ENCODE assay signal across 18 mouse cellular contexts in genomic region chr15:36333857-36334256, GRCm38 (mm10).
DNase-seq lines count a peak whose midpoint lies in the region; ATAC-seq and TF ChIP-seq lines count a peak whose summit lies in the region.
"Had no signal": no experiment of that assay in that cellular context is flagged by ENCODE, and none has a peak within 500 bp of the region (broad histone marks: within the 10 kb centered on the region; RNA-seq: fewer than 3 reads in every experiment).

No protein-coding gene starts in this region.

- H3K27ac ChIP-seq in heart, embryonic 10.5 days, result no peak overlapping the region
- H3K27ac ChIP-seq in CH12.LX (ENCODE audit: insufficient read depth, low read depth), result no peak overlapping the region
- no peak overlapping the region for H3K27ac ChIP-seq in hindbrain, embryonic 13.5 days
- H3K27ac ChIP-seq: embryonic facial prominence, embryonic 12.5 days; gastrocnemius, adult 2 months; hindbrain, embryonic 10.5 days; limb, embryonic 10.5 days; liver, embryonic 13.5 days; midbrain, embryonic 12.5 days; neural tube, embryonic 15.5 days; stomach, embryonic 15.5 days had no signal

- H3K27me3 ChIP-seq in heart, embryonic 10.5 days (ENCODE audit: insufficient read depth, poor library complexity, severe bottlenecking), result no peaks in the 10 kb centered on the region
- H3K27me3 ChIP-seq in CH12.LX (replicated peaks), result no peaks in the 10 kb centered on the region
- no peaks in the 10 kb centered on the region for H3K27me3 ChIP-seq in hindbrain, embryonic 13.5 days
- H3K27me3 ChIP-seq: embryonic facial prominence, embryonic 12.5 days; midbrain, embryonic 12.5 days; neural tube, embryonic 15.5 days; stomach, embryonic 15.5 days had no signal

- no peak overlapping the region for H3K4me3 ChIP-seq in heart, embryonic 10.5 days
- no peak overlapping the region for H3K4me3 ChIP-seq in CH12.LX (replicated peaks in 1 of 3; ENCODE audit: low read depth in 2 of 3, low read length in 2 of 3, poor library complexity in 1 of 3)
- no peak overlapping the region for H3K4me3 ChIP-seq in hindbrain, embryonic 13.5 days
- H3K4me3 ChIP-seq: embryonic facial prominence, embryonic 12.5 days; gastrocnemius, adult 2 months; hindbrain, embryonic 10.5 days; limb, embryonic 10.5 days; liver, embryonic 13.5 days; midbrain, embryonic 12.5 days; neural tube, embryonic 15.5 days; stomach, embryonic 15.5 days had no signal

- DNase-seq in heart, embryonic 10.5 days (ENCODE audit: low spot score), result peak; percentile 51
- DNase-seq in heart, adult 18-20 months, result no peak
- DNase-seq in CD4-positive helper T cell, adult 2 months (ENCODE audit: low read depth, low spot score), result peak; percentile 52
- DNase-seq in CH12.LX (ENCODE audit: extremely low read depth), result peak; percentile 12
- no peak for DNase-seq in right cerebral cortex, adult 2 months (ENCODE audit: low spot score in 2 of 2)
- DNase-seq in left cerebral cortex, postnatal 4 days, result no peak
- DNase-seq: forebrain, postnatal 0 days; gastrocnemius, adult 2 months; kidney, postnatal 4 days; liver, embryonic 13.5 days had no signal

- TF ChIP-seq RAD21 in CH12.LX (IDR thresholded peaks at IDR 0.05; ENCODE audit: low read depth, low read length), result no peak

- WGBS in heart, embryonic 10.5 days, result 61% methylated on average over 1 of the region's 1 CpGs
- 79% methylated on average over 1 of the region's 1 CpGs for WGBS in hindbrain, embryonic 13.5 days

- TF ChIP-seq CTCF in CH12.LX (conservative IDR thresholded peaks at IDR 0.05 in 1 of 2, IDR thresholded peaks at IDR 0.05 in 1 of 2; ENCODE audit: low read depth in 2 of 2, low read length in 2 of 2), result no peak

- H3K4me2 ChIP-seq in CH12.LX (ENCODE audit: insufficient read depth, low read depth, poor library complexity, severe bottlenecking), result no peak overlapping the region
- no peak overlapping the region for H3K4me2 ChIP-seq in hindbrain, embryonic 13.5 days
- H3K4me2 ChIP-seq: embryonic facial prominence, embryonic 12.5 days; liver, embryonic 13.5 days; midbrain, embryonic 12.5 days; neural tube, embryonic 15.5 days; stomach, embryonic 15.5 days had no signal

- no peaks in the 10 kb centered on the region for H3K9me3 ChIP-seq in heart, embryonic 10.5 days
- H3K9me3 ChIP-seq in CH12.LX (replicated peaks; ENCODE audit: low read length), result no peaks in the 10 kb centered on the region
- no peaks in the 10 kb centered on the region for H3K9me3 ChIP-seq in hindbrain, embryonic 13.5 days
- H3K9me3 ChIP-seq: embryonic facial prominence, embryonic 12.5 days; hindbrain, embryonic 10.5 days; limb, embryonic 10.5 days; liver, embryonic 13.5 days; midbrain, embryonic 12.5 days; neural tube, embryonic 15.5 days; stomach, embryonic 15.5 days had no signal

- no peaks in the 10 kb centered on the region for H3K79me2 ChIP-seq in CH12.LX (replicated peaks; ENCODE audit: control insufficient read depth, extremely low read depth, insufficient read depth, poor library complexity, severe bottlenecking)

- intact Hi-C loops in left cerebral cortex, postnatal 4 days (cut with DNase I), result no loop called here

- peaks cover 2% of the 10 kb centered on the region; the same call in 1 of the 2 replicates for H3K4me1 ChIP-seq in heart, embryonic 10.5 days
- H3K4me1 ChIP-seq in CH12.LX (ENCODE audit: control insufficient read depth in 1 of 2, insufficient read depth in 2 of 2), result peaks cover 0 to 25% of the 10 kb centered on the region in 2 experiments; a peak in 2 of 4 replicates
- no peaks in the 10 kb centered on the region for H3K4me1 ChIP-seq in hindbrain, embryonic 13.5 days (replicated peaks)
- H3K4me1 ChIP-seq: embryonic facial prominence, embryonic 12.5 days; hindbrain, embryonic 10.5 days; limb, embryonic 10.5 days; midbrain, embryonic 12.5 days; neural tube, embryonic 15.5 days; stomach, embryonic 15.5 days had no signal

- dilution Hi-C loops in CH12.LX (cut with MboI; ENCODE audit: extremely low pct_ligation_motif_present, extremely low pct_unique_long_range_greater_than_20kb, low sequenced_read_pairs), result no loop called here

- peak; percentile 47 for ATAC-seq in inflammation-experienced regulatory T-cells, adult 6 months
- ATAC-seq in hindbrain, embryonic 13.5 days (ENCODE audit: low FRiP score), result no peak
- ATAC-seq: forebrain, postnatal 0 days had no signal

- in situ Hi-C loops in CH12.LX (cut with MboI; ENCODE audit: low pct_ligation_motif_present, low pct_unique_long_range_greater_than_20kb, low sequenced_read_pairs), result no loop called here

- TF ChIP-seq POLR2A in CH12.LX (IDR thresholded peaks at IDR 0.05; ENCODE audit: low read depth, low read length), result no peak

- H3K36me3 ChIP-seq in heart, embryonic 10.5 days, result no peaks in the 10 kb centered on the region
- no peaks in the 10 kb centered on the region for H3K36me3 ChIP-seq in CH12.LX (replicated peaks in 1 of 2; ENCODE audit: control insufficient read depth in 1 of 2, insufficient read depth in 1 of 2, low read length in 1 of 2)
- no peaks in the 10 kb centered on the region for H3K36me3 ChIP-seq in hindbrain, embryonic 13.5 days
- H3K36me3 ChIP-seq: embryonic facial prominence, embryonic 12.5 days; hindbrain, embryonic 10.5 days; limb, embryonic 10.5 days; liver, embryonic 13.5 days; midbrain, embryonic 12.5 days; neural tube, embryonic 15.5 days; stomach, embryonic 15.5 days had no signal

- no peak for TF ChIP-seq EP300 in CH12.LX (IDR thresholded peaks at IDR 0.05; ENCODE audit: low read length)

- H3K9ac ChIP-seq in CH12.LX (ENCODE audit: insufficient read depth, low read depth), result no peak overlapping the region
- H3K9ac ChIP-seq in hindbrain, embryonic 13.5 days, result no peak overlapping the region
- H3K9ac ChIP-seq: embryonic facial prominence, embryonic 12.5 days; forebrain, postnatal 0 days; liver, embryonic 13.5 days; midbrain, embryonic 12.5 days; neural tube, embryonic 15.5 days; stomach, embryonic 15.5 days had no signal

TF ChIP-seq in CH12.LX, 34 proteins besides CTCF, POLR2A, EP300 and RAD21:
- TF ChIP-seq NRF1 (IDR thresholded peaks at IDR 0.05; ENCODE audit: low read depth, low read length) (no peak), RCOR1 (conservative IDR thresholded peaks at IDR 0.05; ENCODE audit: low read depth, low read length) (no peak), MAFK (IDR thresholded peaks at IDR 0.05; ENCODE audit: insufficient replicate concordance, low read length) (no peak), ZKSCAN1 (IDR thresholded peaks at IDR 0.05; ENCODE audit: borderline replicate concordance, low read depth, low read length) (no peak), POLR2AphosphoS2 (IDR thresholded peaks at IDR 0.05; ENCODE audit: low read depth, low read length) (no peak), ELF1 (IDR thresholded peaks at IDR 0.05; ENCODE audit: low read depth, low read length) (no peak), JUND (conservative IDR thresholded peaks at IDR 0.05; ENCODE audit: low read depth, low read length) (no peak), ETS1 (conservative IDR thresholded peaks at IDR 0.05; ENCODE audit: low read depth, low read length) (no peak), KAT2A (IDR thresholded peaks at IDR 0.05; ENCODE audit: insufficient replicate concordance, low read length) (no peak), JUN (IDR thresholded peaks at IDR 0.05; ENCODE audit: insufficient read depth, low read depth, low read length) (no peak), ZMIZ1 (IDR thresholded peaks at IDR 0.05; ENCODE audit: low read depth, low read length) (no peak), MAZ (IDR thresholded peaks at IDR 0.05; ENCODE audit: low read depth, low read length) (no peak), IRF4 (IDR thresholded peaks at IDR 0.05; ENCODE audit: low read depth, low read length) (no peak)
TF ChIP-seq in CH12.LX: peak in this region for 0.

Comparison
In these comparisons a context has a peak if more than half of its experiments do, and no peak if none do; other contexts are left out.
1. DNase-seq: peak in heart, embryonic 10.5 days (single experiment), CD4-positive helper T cell, adult 2 months (single experiment) and CH12.LX (single experiment); none in heart, adult 18-20 months (0 of 2), right cerebral cortex, adult 2 months (0 of 2) and left cerebral cortex, postnatal 4 days (single experiment).